Mouse (Mus musculus): ENCODE data around the gene Zfr2. TPM values are rescaled to one million over a fixed set of nuclear protein-coding genes. Genes with fewer than 3 reads are reported as not detected.
A peak's percentile ranks its signal among the peaks of the same experiment; 100 is the strongest.

Gene Zfr2
- polyA plus RNA-seq, 1 experiment from 2014 or later, result 4.6 TPM

- TF ChIP-seq CTCF (IDR thresholded peaks at IDR 0.05; ENCODE audit: low read depth), result no peak
- no peak for ATAC-seq (replicated peaks; ENCODE audit: low FRiP score, low read depth)
- Histone ChIP-seq H3K4me2 (ENCODE audit: low read length) (no peak overlapping the region), H3K4me1 (replicated peaks; ENCODE audit: insufficient read depth, low read length) (no peaks in the 10 kb centered on the region), H3K27me3 (ENCODE audit: insufficient read depth, low read length) (0 out of 2 replicates have a peak, but pooled peaks cover 4% of the 10 kb centered on the region), H3K27ac (no peak overlapping the region), H3K9me3 (replicated peaks; ENCODE audit: low read length) (no peaks in the 10 kb centered on the region), H3K9ac (ENCODE audit: low read depth, low read length) (no peak overlapping the region), H3K4me3 (replicated peaks; ENCODE audit: low read depth, low read length) (no peak overlapping the region), H3K36me3 (ENCODE audit: insufficient read depth, low read length) (no peaks in the 10 kb centered on the region)
- WGBS, result 76% methylated on average over 20 of the region's 20 CpGs
- no peak for DNase-seq (ENCODE audit: low spot score)
Observed at GRCm38 (mm10) chr10:81200605-81201287, 32.2 kb upstream of the Zfr2 start.

DNA sequence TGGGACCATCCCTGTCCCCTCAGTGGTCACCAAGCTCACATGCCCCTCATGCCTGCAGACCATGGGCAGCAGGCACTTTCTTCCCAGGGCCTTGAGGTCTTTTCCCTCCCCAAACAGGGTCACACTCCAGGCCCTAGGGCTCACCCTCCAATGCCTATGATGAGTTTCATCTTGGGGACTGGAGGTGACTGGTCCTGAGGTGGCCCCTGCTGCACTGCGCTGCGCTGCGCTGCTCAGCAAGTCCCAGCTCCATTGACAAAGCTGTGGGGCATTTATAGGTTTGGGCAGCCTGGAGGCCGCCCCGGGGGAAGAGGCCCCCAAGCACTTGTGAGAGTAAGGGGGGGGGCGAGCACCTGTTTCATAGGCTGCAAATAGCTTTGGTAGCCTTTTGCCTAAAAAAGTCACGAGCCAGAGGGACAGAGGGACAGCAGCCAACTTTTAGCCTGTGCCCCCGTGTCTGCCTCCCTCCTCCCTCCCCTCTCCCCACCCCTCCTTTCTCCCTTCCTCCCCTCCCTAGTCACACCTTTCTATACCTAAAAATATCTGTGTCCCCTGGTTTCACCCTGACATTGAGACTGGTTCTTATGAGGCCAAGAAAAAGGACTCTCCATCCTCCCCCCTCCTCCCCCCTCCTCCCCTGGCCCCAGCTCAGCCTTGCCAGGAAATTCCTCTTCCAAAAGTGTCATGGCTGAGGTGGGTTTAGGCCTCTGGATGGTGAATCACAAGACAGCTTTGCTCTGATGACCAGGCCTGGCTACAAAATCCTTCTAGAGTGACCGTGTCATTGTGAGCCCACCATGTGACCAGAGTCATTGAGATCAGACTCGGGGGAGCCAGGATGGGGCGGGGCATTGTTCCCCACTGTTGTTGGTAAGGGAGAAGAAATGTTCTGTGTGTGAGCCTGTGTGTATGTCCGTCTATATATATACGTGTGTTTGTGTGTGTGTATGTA lies 30.9 kb upstream of the Zfr2 start, which contains the start of gene Nmrk2:
Gene Nmrk2, minus strand, starts transcription at position 245 of the 952 bp plus-strand sequence.
- Histone ChIP-seq H3K27me3 (ENCODE audit: insufficient read depth, low read length) (0 out of 2 replicates have a peak, but pooled peaks cover 4% of the 10 kb centered on the region), H3K9me3 (replicated peaks; ENCODE audit: low read length) (no peaks in the 10 kb centered on the region), H3K27ac (no peak within 1 kb of the TSS), H3K36me3 (ENCODE audit: insufficient read depth, low read length) (no peaks in the 10 kb centered on the region), H3K4me2 (ENCODE audit: low read length) (no peak within 1 kb of the TSS), H3K4me1 (replicated peaks; ENCODE audit: insufficient read depth, low read length) (no peaks in the 10 kb centered on the region), H3K4me3 (replicated peaks; ENCODE audit: low read depth, low read length) (no peak within 1 kb of the TSS), H3K9ac (ENCODE audit: low read depth, low read length) (no peak within 1 kb of the TSS)
- WGBS, result 63% methylated on average over 13 of the region's 13 CpGs
- ATAC-seq (replicated peaks; ENCODE audit: low FRiP score, low read depth) (no peak), DNase-seq (ENCODE audit: low spot score) (no peak)
- no peak for TF ChIP-seq CTCF (IDR thresholded peaks at IDR 0.05; ENCODE audit: low read depth)

DNA sequence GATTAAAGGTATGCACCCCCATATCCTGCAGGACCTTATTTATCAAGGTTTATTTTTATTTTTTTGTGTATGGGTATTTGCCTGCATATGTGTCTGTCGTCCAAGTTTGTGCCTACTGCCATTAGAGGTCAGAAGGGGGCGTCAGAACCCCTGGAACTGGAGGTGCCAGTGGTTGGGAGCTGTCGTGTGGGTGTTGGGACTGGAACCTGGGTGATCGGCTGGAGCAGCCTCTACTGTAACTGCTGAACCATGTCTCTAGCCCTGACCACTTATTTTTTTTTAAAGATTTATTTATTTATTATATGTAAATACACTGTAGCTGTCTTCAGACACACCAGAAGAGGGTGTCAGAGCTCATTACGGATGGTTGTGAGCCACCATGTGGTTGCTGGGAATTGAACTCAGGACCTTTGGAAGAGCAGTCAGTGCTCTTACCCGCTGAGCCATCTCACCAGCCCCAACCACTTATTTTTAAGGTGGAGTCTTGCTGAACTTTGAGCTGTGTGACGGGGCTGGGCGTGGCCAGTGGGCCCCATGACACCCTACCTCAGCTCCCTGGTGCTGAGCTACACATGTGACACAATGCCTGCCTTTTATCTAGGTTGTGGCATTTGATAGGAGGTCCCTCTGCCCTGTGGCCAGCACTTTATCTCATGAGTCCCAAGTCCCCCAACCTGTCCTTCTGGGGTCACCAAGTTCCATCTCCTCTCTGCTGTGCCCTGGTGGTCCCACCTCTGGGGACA lies 29.8 kb upstream of the Zfr2 start:
- H3K9me3 ChIP-seq (replicated peaks; ENCODE audit: low read length), result no peaks in the 10 kb centered on the region
- H3K36me3 ChIP-seq (ENCODE audit: insufficient read depth, low read length), result no peaks in the 10 kb centered on the region
- DNase-seq (ENCODE audit: low spot score), result no peak
- H3K4me1 ChIP-seq (replicated peaks; ENCODE audit: insufficient read depth, low read length), result no peaks in the 10 kb centered on the region
- TF ChIP-seq CTCF (IDR thresholded peaks at IDR 0.05; ENCODE audit: low read depth), result no peak
- H3K4me2 ChIP-seq (ENCODE audit: low read length), result no peak overlapping the region
- H3K27ac ChIP-seq, result no peak overlapping the region
- H3K9ac ChIP-seq (ENCODE audit: low read depth, low read length), result no peak overlapping the region
- WGBS, result 66% methylated on average over 8 of the region's 8 CpGs
- no peak overlapping the region for H3K4me3 ChIP-seq (replicated peaks; ENCODE audit: low read depth, low read length)
- H3K27me3 ChIP-seq (ENCODE audit: insufficient read depth, low read length), result no peaks in the 10 kb centered on the region
- peak; percentile 35; the same call in 1 of the 2 replicates for ATAC-seq (replicated peaks; ENCODE audit: low FRiP score, low read depth)

DNA sequence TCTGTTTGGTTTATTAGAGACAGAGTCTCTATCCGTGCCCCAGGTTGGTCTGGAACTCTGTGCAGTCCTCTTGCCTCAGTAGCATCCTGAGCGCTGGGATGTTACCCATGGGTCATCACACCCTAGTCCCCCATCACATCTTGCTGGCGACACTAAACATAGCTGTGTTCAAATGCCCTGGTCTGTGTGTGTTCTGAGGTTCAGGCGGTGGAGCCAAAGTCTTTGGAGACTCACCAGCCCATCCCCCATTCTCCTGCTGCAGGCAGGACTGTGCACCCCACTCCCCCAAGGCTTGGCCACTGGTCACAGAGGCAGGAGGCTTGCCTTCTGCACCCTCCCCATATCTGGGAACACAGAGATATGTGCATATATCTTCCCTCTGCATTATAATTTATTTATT lies 28.8 kb upstream of the Zfr2 start:
- H3K27me3 ChIP-seq (ENCODE audit: insufficient read depth, low read length), result no peaks in the 10 kb centered on the region
- H3K4me3 ChIP-seq (replicated peaks; ENCODE audit: low read depth, low read length), result no peak overlapping the region
- no peak overlapping the region for H3K9ac ChIP-seq (ENCODE audit: low read depth, low read length)
- 68% methylated on average over 4 of the region's 4 CpGs for WGBS
- H3K4me1 ChIP-seq (replicated peaks; ENCODE audit: insufficient read depth, low read length), result no peaks in the 10 kb centered on the region
- DNase-seq (ENCODE audit: low spot score) (no peak), ATAC-seq (replicated peaks; ENCODE audit: low FRiP score, low read depth) (0 out of 2 replicates have a peak, but pooled peaks have one; percentile 2)
- H3K27ac ChIP-seq, result no peak overlapping the region
- H3K4me2 ChIP-seq (ENCODE audit: low read length), result no peak overlapping the region
- no peak for TF ChIP-seq CTCF (IDR thresholded peaks at IDR 0.05; ENCODE audit: low read depth)
- no peaks in the 10 kb centered on the region for H3K36me3 ChIP-seq (ENCODE audit: insufficient read depth, low read length)
- no peaks in the 10 kb centered on the region for H3K9me3 ChIP-seq (replicated peaks; ENCODE audit: low read length)

GRCm38 (mm10) chr10:81210154-81210553 lies 22.8 kb upstream of the Zfr2 start:
- Histone ChIP-seq H3K9me3 (replicated peaks; ENCODE audit: low read length) (no peaks in the 10 kb centered on the region), H3K4me1 (replicated peaks; ENCODE audit: insufficient read depth, low read length) (no peaks in the 10 kb centered on the region), H3K36me3 (ENCODE audit: insufficient read depth, low read length) (no peaks in the 10 kb centered on the region), H3K4me2 (ENCODE audit: low read length) (no peak overlapping the region), H3K27ac (no peak overlapping the region), H3K4me3 (replicated peaks; ENCODE audit: low read depth, low read length) (no peak overlapping the region), H3K9ac (ENCODE audit: low read depth, low read length) (no peak overlapping the region), H3K27me3 (ENCODE audit: insufficient read depth, low read length) (no peaks in the 10 kb centered on the region)
- peak; percentile 40; the same call in 1 of the 2 replicates for TF ChIP-seq CTCF (IDR thresholded peaks at IDR 0.05; ENCODE audit: low read depth)
- no peak for ATAC-seq (replicated peaks; ENCODE audit: low FRiP score, low read depth)
- DNase-seq (ENCODE audit: low spot score), result no peak
- WGBS, result over 99% methylated on average over 5 of the region's 5 CpGs

DNA sequence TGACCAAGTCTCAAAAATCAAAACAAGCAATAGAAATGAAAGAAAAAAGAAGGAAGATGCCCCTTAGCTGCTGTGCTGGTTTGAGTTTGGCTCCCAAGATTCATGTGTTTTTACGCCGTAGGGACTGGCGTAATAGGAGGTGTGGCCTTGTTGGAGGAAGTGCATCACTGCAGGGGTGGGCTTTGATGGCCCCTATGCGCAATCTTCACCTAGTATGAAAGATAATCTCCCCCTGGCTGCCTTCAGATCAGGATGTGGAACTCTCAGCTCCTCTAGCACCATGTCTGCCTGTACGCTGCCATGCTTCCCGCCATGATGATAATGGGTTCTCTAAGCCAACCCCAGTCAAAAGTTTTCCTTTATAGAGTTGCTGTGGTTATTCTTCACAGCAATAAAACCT lies 16.7 kb upstream of the Zfr2 start:
- no peaks in the 10 kb centered on the region for H3K9me3 ChIP-seq (replicated peaks; ENCODE audit: low read length)
- DNase-seq (ENCODE audit: low spot score) (no peak), ATAC-seq (replicated peaks; ENCODE audit: low FRiP score, low read depth) (no peak)
- H3K4me3 ChIP-seq (replicated peaks; ENCODE audit: low read depth, low read length), result no peak overlapping the region
- H3K27me3 ChIP-seq (ENCODE audit: insufficient read depth, low read length), result no peaks in the 10 kb centered on the region
- 90% methylated on average over 6 of the region's 6 CpGs for WGBS
- no peak overlapping the region for H3K9ac ChIP-seq (ENCODE audit: low read depth, low read length)
- H3K27ac ChIP-seq, result no peak overlapping the region
- TF ChIP-seq CTCF (IDR thresholded peaks at IDR 0.05; ENCODE audit: low read depth), result no peak
- no peaks in the 10 kb centered on the region for H3K4me1 ChIP-seq (replicated peaks; ENCODE audit: insufficient read depth, low read length)
- no peak overlapping the region for H3K4me2 ChIP-seq (ENCODE audit: low read length)
- H3K36me3 ChIP-seq (ENCODE audit: insufficient read depth, low read length), result no peaks in the 10 kb centered on the region
